In genomic region chr2:10098598-10099215, GRCm38 (mm10) we compare ENCODE assay signal across 8 mouse cellular contexts. TPM values are rescaled to one million over a fixed set of nuclear protein-coding genes. Genes with fewer than 3 reads are reported as not detected.
DNase-seq lines count a peak whose midpoint lies in the region; ATAC-seq lines count a peak whose summit lies in the region.

No protein-coding gene starts in this region.

- no peak overlapping the region for H3K4me3 ChIP-seq in heart, embryonic 11.5 days (ENCODE audit: low read depth, low read length)
- H3K4me3 ChIP-seq in embryonic facial prominence, embryonic 10.5 days = no peak overlapping the region

- H3K27ac ChIP-seq in heart, embryonic 11.5 days (ENCODE audit: low read depth, low read length) = no peak overlapping the region
- H3K27ac ChIP-seq in embryonic facial prominence, embryonic 10.5 days (replicated peaks) = no peak overlapping the region

- no peaks in the 10 kb centered on the region for H3K4me1 ChIP-seq in heart, embryonic 11.5 days (ENCODE audit: control insufficient read depth, insufficient read depth, low read length)
- H3K4me1 ChIP-seq in embryonic facial prominence, embryonic 10.5 days = no peaks in the 10 kb centered on the region

- peak; percentile 74 for DNase-seq in heart, adult 11 months
- DNase-seq in 416B (ENCODE audit: low read depth) = peak; percentile 81
- DNase-seq in embryonic facial prominence, embryonic 10.5 days (ENCODE audit: low spot score) = peak; percentile 56
- peak; percentile 70 for DNase-seq in kidney, postnatal 10 days
- DNase-seq in thymus, postnatal 4 days = peak; percentile 69

- no peak overlapping the region for H3K9ac ChIP-seq in heart, embryonic 11.5 days (ENCODE audit: low read depth, low read length)

- H3K4me2 ChIP-seq in heart, embryonic 11.5 days = no peak overlapping the region

- no peaks in the 10 kb centered on the region for H3K9me3 ChIP-seq in heart, embryonic 11.5 days (replicated peaks; ENCODE audit: control insufficient read depth, low read length)
- no peaks in the 10 kb centered on the region for H3K9me3 ChIP-seq in embryonic facial prominence, embryonic 10.5 days

- H3K27me3 ChIP-seq in heart, embryonic 11.5 days (ENCODE audit: control insufficient read depth, insufficient read depth, low read length) = no peaks in the 10 kb centered on the region
- H3K27me3 ChIP-seq in embryonic facial prominence, embryonic 10.5 days (replicated peaks; ENCODE audit: low read depth, poor library complexity, severe bottlenecking) = no peaks in the 10 kb centered on the region

- WGBS in heart, embryonic 11.5 days (ENCODE audit: insufficient replicate concordance) = 37% methylated on average over 9 of the region's 9 CpGs
- WGBS in embryonic facial prominence, embryonic 10.5 days = 40% methylated on average over 9 of the region's 9 CpGs

- no peaks in the 10 kb centered on the region for H3K36me3 ChIP-seq in heart, embryonic 11.5 days (ENCODE audit: control insufficient read depth, insufficient read depth, low read length)
- H3K36me3 ChIP-seq in embryonic facial prominence, embryonic 10.5 days (replicated peaks) = peaks cover 9% of the 10 kb centered on the region

- no peak for ATAC-seq in heart, embryonic 11.5 days (replicated peaks; ENCODE audit: insufficient number of reproducible peaks, low FRiP score, low TSS enrichment)
- ATAC-seq in activated CD4-positive, CD25-positive, alpha-beta regulatory T cell, adult 4 months = peak; percentile 36
- peak; percentile 64 for ATAC-seq in megakaryocyte progenitor cell, adult 5-6 weeks (replicated peaks; ENCODE audit: poor library complexity)

RNA-seq across cellular contexts. Expression of gene Kin, which starts 18.3 kb away (rescaled TPM):
- polyA plus RNA-seq in heart, embryonic 11.5 days (2014; fragmentation: Nextera tagmentation; extraction: Ambion mirVana) = 22.6 and 27.7 TPM in 2 replicates
- 10 to 100 TPM; 28.1 to 34.7 TPM for polyA plus RNA-seq in activated CD4-positive, CD25-positive, alpha-beta regulatory T cell, adult 4 months (2017; shearing (Covaris generic))
- polyA plus RNA-seq in embryonic facial prominence, embryonic 10.5 days (2016; fragmentation: Nextera tagmentation; extraction: Ambion mirVana) = 35.5 and 37.7 TPM in 2 replicates
- total RNA-seq in megakaryocyte progenitor cell, adult 5-6 weeks (2015) = 23.0 and 27.1 TPM in 2 replicates
- 29.6 and 34.4 TPM in 2 replicates for total RNA-seq in megakaryocyte progenitor cell, adult 5-6 weeks (2017)

RNA-seq across cellular contexts. Expression of gene Atp5c1, which starts 18.4 kb away (rescaled TPM):
- polyA plus RNA-seq in heart, embryonic 11.5 days (2014; fragmentation: Nextera tagmentation; extraction: Ambion mirVana) = 1,104 and 1,135 TPM in 2 replicates
- 100 to 1,000 TPM; 659 to 745 TPM for polyA plus RNA-seq in activated CD4-positive, CD25-positive, alpha-beta regulatory T cell, adult 4 months (2017; shearing (Covaris generic))
- polyA plus RNA-seq in embryonic facial prominence, embryonic 10.5 days (2016; fragmentation: Nextera tagmentation; extraction: Ambion mirVana) = 498 and 511 TPM in 2 replicates
- total RNA-seq in megakaryocyte progenitor cell, adult 5-6 weeks (2015) = 559 and 601 TPM in 2 replicates
- total RNA-seq in megakaryocyte progenitor cell, adult 5-6 weeks (2017) = 468 and 493 TPM in 2 replicates

RNA-seq across cellular contexts. Expression of gene Itih2, which starts 32.5 kb away (rescaled TPM):
- polyA plus RNA-seq in heart, embryonic 11.5 days (2014; fragmentation: Nextera tagmentation; extraction: Ambion mirVana) = 0.87 and 6.1 TPM in 2 replicates
- not detected for polyA plus RNA-seq in activated CD4-positive, CD25-positive, alpha-beta regulatory T cell, adult 4 months (2017; shearing (Covaris generic))
- polyA plus RNA-seq in embryonic facial prominence, embryonic 10.5 days (2016; fragmentation: Nextera tagmentation; extraction: Ambion mirVana) = 0.06 and 0.15 TPM in 2 replicates
- total RNA-seq in megakaryocyte progenitor cell, adult 5-6 weeks (2015) = not detected in 2 replicates
- total RNA-seq in megakaryocyte progenitor cell, adult 5-6 weeks (2017) = not detected in 2 replicates

RNA-seq across cellular contexts. Expression of gene Taf3, which starts 50.3 kb away (rescaled TPM):
- polyA plus RNA-seq in heart, embryonic 11.5 days (2014; fragmentation: Nextera tagmentation; extraction: Ambion mirVana) = 10.0 and 11.9 TPM in 2 replicates
- 10 to 100 TPM; 13.6 to 15.6 TPM for polyA plus RNA-seq in activated CD4-positive, CD25-positive, alpha-beta regulatory T cell, adult 4 months (2017; shearing (Covaris generic))
- polyA plus RNA-seq in embryonic facial prominence, embryonic 10.5 days (2016; fragmentation: Nextera tagmentation; extraction: Ambion mirVana) = 16.1 and 17.3 TPM in 2 replicates
- 20.1 and 21.5 TPM in 2 replicates for total RNA-seq in megakaryocyte progenitor cell, adult 5-6 weeks (2015)
- 6.7 and 11.7 TPM in 2 replicates for total RNA-seq in megakaryocyte progenitor cell, adult 5-6 weeks (2017)

RNA-seq across cellular contexts. Expression of gene Itih5, which starts 54.7 kb away (rescaled TPM):
- 2.7 and 3.8 TPM in 2 replicates for polyA plus RNA-seq in heart, embryonic 11.5 days (2014; fragmentation: Nextera tagmentation; extraction: Ambion mirVana)
- 10 to 100 TPM in 1 of 2 experiments, 1 to 10 TPM in 1; 9.0 to 15.4 TPM for polyA plus RNA-seq in activated CD4-positive, CD25-positive, alpha-beta regulatory T cell, adult 4 months (2017; shearing (Covaris generic))
- 3.7 and 4.4 TPM in 2 replicates for polyA plus RNA-seq in embryonic facial prominence, embryonic 10.5 days (2016; fragmentation: Nextera tagmentation; extraction: Ambion mirVana)
- 4.9 and 5.9 TPM in 2 replicates for total RNA-seq in megakaryocyte progenitor cell, adult 5-6 weeks (2015)
- total RNA-seq in megakaryocyte progenitor cell, adult 5-6 weeks (2017) = 4.8 and 6.8 TPM in 2 replicates
